Mouse (Mus musculus): ENCODE data around the gene Fan1. TPM values are rescaled to one million over a fixed set of nuclear protein-coding genes. Genes with fewer than 3 reads are reported as not detected.

The Fan1 gene
- polyA plus RNA-seq, 1 experiment from 2014 or later: 6.0 TPM

GRCm38 (mm10) chr7:64371940-64372878 lies 1.7 kb downstream of the Fan1 start:
- Histone ChIP-seq H3K9ac (ENCODE audit: low read depth, low read length) (no peak overlapping the region), H3K4me2 (no peak overlapping the region; the same call in 1 of the 2 replicates), H3K4me3 (ENCODE audit: low read depth, low read length) (no peak overlapping the region), H3K27ac (ENCODE audit: low read depth, low read length) (no peak overlapping the region), H3K9me3 (replicated peaks; ENCODE audit: control insufficient read depth, low read length) (no peaks in the 10 kb centered on the region), H3K27me3 (ENCODE audit: control insufficient read depth, insufficient read depth, low read length) (no peaks in the 10 kb centered on the region), H3K4me1 (ENCODE audit: control insufficient read depth, insufficient read depth, low read length) (0 out of 2 replicates have a peak, but pooled peaks cover 3% of the 10 kb centered on the region), H3K36me3 (ENCODE audit: control insufficient read depth, insufficient read depth, low read length) (peaks cover 12% of the 10 kb centered on the region)
- WGBS (ENCODE audit: insufficient replicate concordance): 89% methylated on average over 23 of the region's 23 CpGs
- ATAC-seq (replicated peaks; ENCODE audit: insufficient number of reproducible peaks, low FRiP score, low TSS enrichment): no peak

DNA sequence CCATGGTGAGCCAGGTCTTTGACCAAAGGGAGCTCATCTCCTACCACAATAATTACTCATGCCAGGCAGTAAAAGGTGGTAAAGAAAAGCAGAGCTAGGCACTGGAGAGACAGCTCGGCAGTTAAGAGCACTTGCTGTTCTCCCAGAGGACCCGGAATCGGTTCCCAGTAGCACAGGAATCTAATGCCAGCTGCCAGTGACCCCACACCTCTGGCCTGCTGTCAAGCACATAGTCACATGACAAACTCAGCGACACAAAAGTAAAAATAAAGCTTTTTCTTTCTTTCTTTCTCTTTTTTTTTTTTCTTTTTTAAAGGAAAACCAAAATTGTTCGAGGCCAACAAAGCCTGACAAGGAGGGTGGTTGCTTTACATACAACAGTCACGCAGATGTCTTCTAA lies 4.1 kb downstream of the Fan1 start:
- ATAC-seq (replicated peaks; ENCODE audit: insufficient number of reproducible peaks, low FRiP score, low TSS enrichment): no peak
- 86% methylated on average over 6 of the region's 6 CpGs for WGBS (ENCODE audit: insufficient replicate concordance)
- no peaks in the 10 kb centered on the region for H3K9me3 ChIP-seq (replicated peaks; ENCODE audit: control insufficient read depth, low read length)
- no peak overlapping the region for H3K4me2 ChIP-seq
- H3K27me3 ChIP-seq (ENCODE audit: control insufficient read depth, insufficient read depth, low read length): no peaks in the 10 kb centered on the region
- 0 out of 2 replicates have a peak, but pooled peaks cover 3% of the 10 kb centered on the region for H3K4me1 ChIP-seq (ENCODE audit: control insufficient read depth, insufficient read depth, low read length)
- H3K36me3 ChIP-seq (ENCODE audit: control insufficient read depth, insufficient read depth, low read length): 0 out of 2 replicates have a peak, but pooled peaks cover 4% of the 10 kb centered on the region
- H3K27ac ChIP-seq (ENCODE audit: low read depth, low read length): no peak overlapping the region
- no peak overlapping the region for H3K9ac ChIP-seq (ENCODE audit: low read depth, low read length)
- H3K4me3 ChIP-seq (ENCODE audit: low read depth, low read length): no peak overlapping the region

DNA sequence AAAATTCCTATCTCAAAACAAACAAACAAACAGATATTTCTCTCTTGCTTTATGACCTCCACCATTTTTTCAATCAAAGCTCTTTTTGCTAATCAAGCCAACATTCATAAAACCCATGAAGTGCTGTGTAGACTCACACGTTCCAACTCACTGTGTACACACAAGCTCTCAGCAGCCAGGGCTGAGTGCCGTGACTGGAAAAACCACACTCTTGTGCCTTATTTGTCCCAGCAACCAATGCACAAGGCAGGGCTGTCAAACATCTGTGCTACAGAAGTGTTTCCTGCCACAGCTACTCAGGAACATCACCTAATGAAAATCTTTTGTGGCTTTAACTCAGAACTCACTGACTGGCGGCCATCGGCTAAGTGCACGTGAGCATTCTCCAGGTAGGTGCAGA lies 8.0 kb downstream of the Fan1 start:
- no peaks in the 10 kb centered on the region for H3K4me1 ChIP-seq (ENCODE audit: control insufficient read depth, insufficient read depth, low read length)
- no peak overlapping the region for H3K9ac ChIP-seq (ENCODE audit: low read depth, low read length)
- no peak overlapping the region for H3K4me2 ChIP-seq
- H3K27ac ChIP-seq (ENCODE audit: low read depth, low read length): no peak overlapping the region
- H3K36me3 ChIP-seq (ENCODE audit: control insufficient read depth, insufficient read depth, low read length): peaks cover 22% of the 10 kb centered on the region
- WGBS (ENCODE audit: insufficient replicate concordance): 88% methylated on average over 5 of the region's 5 CpGs
- H3K9me3 ChIP-seq (replicated peaks; ENCODE audit: control insufficient read depth, low read length): no peaks in the 10 kb centered on the region
- H3K4me3 ChIP-seq (ENCODE audit: low read depth, low read length): no peak overlapping the region
- H3K27me3 ChIP-seq (ENCODE audit: control insufficient read depth, insufficient read depth, low read length): no peaks in the 10 kb centered on the region
- no peak for ATAC-seq (replicated peaks; ENCODE audit: insufficient number of reproducible peaks, low FRiP score, low TSS enrichment)

GRCm38 (mm10) chr7:64360586-64360945 lies 13.3 kb downstream of the Fan1 start:
- no peak for ATAC-seq (replicated peaks; ENCODE audit: insufficient number of reproducible peaks, low FRiP score, low TSS enrichment)
- WGBS (ENCODE audit: insufficient replicate concordance): 58% methylated on average over 3 of the region's 3 CpGs
- Histone ChIP-seq H3K36me3 (ENCODE audit: control insufficient read depth, insufficient read depth, low read length) (peaks cover 20% of the 10 kb centered on the region), H3K27ac (ENCODE audit: low read depth, low read length) (no peak overlapping the region), H3K4me2 (no peak overlapping the region), H3K9me3 (replicated peaks; ENCODE audit: control insufficient read depth, low read length) (no peaks in the 10 kb centered on the region), H3K4me1 (ENCODE audit: control insufficient read depth, insufficient read depth, low read length) (no peaks in the 10 kb centered on the region), H3K4me3 (ENCODE audit: low read depth, low read length) (no peak overlapping the region), H3K9ac (ENCODE audit: low read depth, low read length) (no peak overlapping the region), H3K27me3 (ENCODE audit: control insufficient read depth, insufficient read depth, low read length) (no peaks in the 10 kb centered on the region)

- Histone ChIP-seq H3K27ac (ENCODE audit: low read depth, low read length) (no peak overlapping the region), H3K4me2 (no peak overlapping the region), H3K27me3 (ENCODE audit: control insufficient read depth, insufficient read depth, low read length) (no peaks in the 10 kb centered on the region), H3K9me3 (replicated peaks; ENCODE audit: control insufficient read depth, low read length) (no peaks in the 10 kb centered on the region), H3K36me3 (ENCODE audit: control insufficient read depth, insufficient read depth, low read length) (peaks cover 20% of the 10 kb centered on the region), H3K4me1 (ENCODE audit: control insufficient read depth, insufficient read depth, low read length) (no peaks in the 10 kb centered on the region), H3K9ac (ENCODE audit: low read depth, low read length) (no peak overlapping the region), H3K4me3 (ENCODE audit: low read depth, low read length) (no peak overlapping the region)
- ATAC-seq (replicated peaks; ENCODE audit: insufficient number of reproducible peaks, low FRiP score, low TSS enrichment): no peak
- WGBS (ENCODE audit: insufficient replicate concordance): 83% methylated on average over 20 of the region's 20 CpGs
These were observed 13.8 kb downstream of the Fan1 start for GRCm38 (mm10) chr7:64359943-64360585.

GRCm38 (mm10) chr7:64358666-64359065 lies 15.2 kb downstream of the Fan1 start:
- Histone ChIP-seq H3K4me3 (ENCODE audit: low read depth, low read length) (no peak overlapping the region), H3K27ac (ENCODE audit: low read depth, low read length) (no peak overlapping the region), H3K9me3 (replicated peaks; ENCODE audit: control insufficient read depth, low read length) (no peaks in the 10 kb centered on the region), H3K36me3 (ENCODE audit: control insufficient read depth, insufficient read depth, low read length) (peaks cover 17% of the 10 kb centered on the region), H3K4me2 (no peak overlapping the region), H3K9ac (ENCODE audit: low read depth, low read length) (no peak overlapping the region), H3K4me1 (ENCODE audit: control insufficient read depth, insufficient read depth, low read length) (no peaks in the 10 kb centered on the region), H3K27me3 (ENCODE audit: control insufficient read depth, insufficient read depth, low read length) (no peaks in the 10 kb centered on the region)
- WGBS (ENCODE audit: insufficient replicate concordance): 74% methylated on average over 6 of the region's 6 CpGs
- no peak for ATAC-seq (replicated peaks; ENCODE audit: insufficient number of reproducible peaks, low FRiP score, low TSS enrichment)

- H3K4me3 ChIP-seq (ENCODE audit: low read depth, low read length): no peak overlapping the region
- no peaks in the 10 kb centered on the region for H3K4me1 ChIP-seq (ENCODE audit: control insufficient read depth, insufficient read depth, low read length)
- no peak for ATAC-seq (replicated peaks; ENCODE audit: insufficient number of reproducible peaks, low FRiP score, low TSS enrichment)
- no peak overlapping the region for H3K4me2 ChIP-seq
- no peaks in the 10 kb centered on the region for H3K27me3 ChIP-seq (ENCODE audit: control insufficient read depth, insufficient read depth, low read length)
- no peak overlapping the region for H3K27ac ChIP-seq (ENCODE audit: low read depth, low read length)
- peaks cover 13% of the 10 kb centered on the region for H3K36me3 ChIP-seq (ENCODE audit: control insufficient read depth, insufficient read depth, low read length)
- H3K9ac ChIP-seq (ENCODE audit: low read depth, low read length): no peak overlapping the region
- H3K9me3 ChIP-seq (replicated peaks; ENCODE audit: control insufficient read depth, low read length): no peaks in the 10 kb centered on the region
- 91% methylated on average over 9 of the region's 9 CpGs for WGBS (ENCODE audit: insufficient replicate concordance)
These were observed 16.5 kb downstream of the Fan1 start for GRCm38 (mm10) chr7:64357405-64357804.

GRCm38 (mm10) chr7:64356661-64357060 lies 17.2 kb downstream of the Fan1 start:
- Histone ChIP-seq H3K4me1 (ENCODE audit: control insufficient read depth, insufficient read depth, low read length) (no peaks in the 10 kb centered on the region), H3K36me3 (ENCODE audit: control insufficient read depth, insufficient read depth, low read length) (peaks cover 7% of the 10 kb centered on the region), H3K4me2 (no peak overlapping the region), H3K27me3 (ENCODE audit: control insufficient read depth, insufficient read depth, low read length) (no peaks in the 10 kb centered on the region), H3K4me3 (ENCODE audit: low read depth, low read length) (no peak overlapping the region), H3K9ac (ENCODE audit: low read depth, low read length) (no peak overlapping the region), H3K9me3 (replicated peaks; ENCODE audit: control insufficient read depth, low read length) (no peaks in the 10 kb centered on the region), H3K27ac (ENCODE audit: low read depth, low read length) (no peak overlapping the region)
- no peak for ATAC-seq (replicated peaks; ENCODE audit: insufficient number of reproducible peaks, low FRiP score, low TSS enrichment)
- WGBS (ENCODE audit: insufficient replicate concordance): 87% methylated on average over 5 of the region's 5 CpGs
